Mouse (Mus musculus): Measurements from ENCODE around the gene Spic. TPM values are rescaled to one million over a fixed set of nuclear protein-coding genes. Genes with fewer than 3 reads are reported as not detected.
"Not testable (repeated sequence)": the region's sequence is repeated elsewhere in the genome, so short reads cannot be mapped to it uniquely, and the experiment has no call there.

Gene Spic
- total and polyA plus RNA-seq, 3 experiments = 0.04 to 0.31 TPM; not detected in 1

DNA sequence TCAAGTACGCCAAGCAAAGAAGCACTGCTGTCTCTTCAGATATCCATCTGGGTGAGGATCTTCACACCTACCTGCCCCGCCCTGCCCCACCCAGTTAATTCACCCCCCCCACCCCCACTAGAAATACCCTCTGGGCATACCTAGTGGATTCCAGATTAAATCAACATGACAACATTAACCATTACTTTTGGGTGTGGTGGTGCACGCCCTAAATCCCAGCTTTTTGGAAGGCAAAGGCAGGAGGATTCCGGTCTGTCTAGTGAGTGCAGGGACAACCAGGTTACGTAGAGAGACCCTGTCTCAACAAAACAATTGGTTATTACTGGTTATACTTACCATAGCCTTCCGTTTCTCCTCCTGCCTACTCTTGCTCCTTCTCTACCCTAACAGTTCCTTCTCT is 12.7 kb downstream of the Spic start:
- no peak overlapping the region for H3K9ac ChIP-seq (ENCODE audit: low read depth, low read length)
- H3K79me2 ChIP-seq (replicated peaks; ENCODE audit: control insufficient read depth, insufficient read depth, low read length) = no peaks in the 10 kb centered on the region
- H3K4me1 ChIP-seq (ENCODE audit: control insufficient read depth, insufficient read depth, low read length) = no peaks in the 10 kb centered on the region
- DNase-seq = no peak
- no peak overlapping the region for H3K4me3 ChIP-seq
- no peaks in the 10 kb centered on the region for H3K36me3 ChIP-seq (ENCODE audit: control insufficient read depth, insufficient read depth, low read length)
- WGBS = 87% methylated on average over 6 of the region's 6 CpGs
- intact Hi-C loops (cut with DNase I) = loop anchor here (5.0 kb wide), 1 partner anchor 295 kb away; the partner anchor contains the start of genes Dram1 and Gnptab
- TF ChIP-seq EP300 (IDR thresholded peaks at IDR 0.05; ENCODE audit: insufficient read depth, low read depth, low read length) (no peak), POLR2A (IDR thresholded peaks at IDR 0.05; ENCODE audit: insufficient read depth, low read depth, low read length) (no peak), CTCF (IDR thresholded peaks at IDR 0.05) (no peak)
- no peak overlapping the region for H3K27ac ChIP-seq
- no peaks in the 10 kb centered on the region for H3K27me3 ChIP-seq (ENCODE audit: control insufficient read depth, insufficient read depth, low read length)

DNA sequence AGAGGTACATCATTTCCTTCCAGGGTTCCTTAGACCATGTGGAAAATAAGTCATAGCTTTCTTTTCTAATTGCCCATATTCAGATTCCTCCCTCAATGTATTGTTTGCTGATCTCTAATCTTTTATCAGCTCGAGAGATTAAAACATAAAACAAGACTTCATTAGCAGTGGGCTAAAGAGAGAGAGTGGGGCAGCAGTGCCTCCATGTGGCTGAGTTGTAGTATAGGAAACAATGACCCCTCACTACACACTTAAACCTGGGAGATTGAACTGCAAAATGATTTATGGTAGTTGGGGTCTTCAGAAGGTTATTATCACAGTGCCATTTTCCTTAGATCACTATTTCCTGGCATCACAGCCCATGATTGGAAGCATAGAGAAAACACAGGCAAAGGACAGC is 15.1 kb downstream of the Spic start:
- no peak overlapping the region for H3K4me3 ChIP-seq
- no peaks in the 10 kb centered on the region for H3K4me1 ChIP-seq (ENCODE audit: control insufficient read depth, insufficient read depth, low read length)
- no peak overlapping the region for H3K27ac ChIP-seq
- no peaks in the 10 kb centered on the region for H3K36me3 ChIP-seq (ENCODE audit: control insufficient read depth, insufficient read depth, low read length)
- TF ChIP-seq EP300 (IDR thresholded peaks at IDR 0.05; ENCODE audit: insufficient read depth, low read depth, low read length) (no peak), CTCF (IDR thresholded peaks at IDR 0.05) (peak; percentile 80), POLR2A (IDR thresholded peaks at IDR 0.05; ENCODE audit: insufficient read depth, low read depth, low read length) (no peak)
- WGBS = 28% methylated on average over 1 of the region's 1 CpGs
- peak; percentile 4 to 23 for DNase-seq
- H3K27me3 ChIP-seq (ENCODE audit: control insufficient read depth, insufficient read depth, low read length) = no peaks in the 10 kb centered on the region
- no peak overlapping the region for H3K9ac ChIP-seq (ENCODE audit: low read depth, low read length)
- H3K79me2 ChIP-seq (replicated peaks; ENCODE audit: control insufficient read depth, insufficient read depth, low read length) = no peaks in the 10 kb centered on the region
- intact Hi-C loops (cut with DNase I) = loop anchor here (2.0 to 10.0 kb wide), 3 partner anchors 117 to 292 kb away; partner anchors contain the start of genes Dram1, Gnptab and Sycp3

DNA sequence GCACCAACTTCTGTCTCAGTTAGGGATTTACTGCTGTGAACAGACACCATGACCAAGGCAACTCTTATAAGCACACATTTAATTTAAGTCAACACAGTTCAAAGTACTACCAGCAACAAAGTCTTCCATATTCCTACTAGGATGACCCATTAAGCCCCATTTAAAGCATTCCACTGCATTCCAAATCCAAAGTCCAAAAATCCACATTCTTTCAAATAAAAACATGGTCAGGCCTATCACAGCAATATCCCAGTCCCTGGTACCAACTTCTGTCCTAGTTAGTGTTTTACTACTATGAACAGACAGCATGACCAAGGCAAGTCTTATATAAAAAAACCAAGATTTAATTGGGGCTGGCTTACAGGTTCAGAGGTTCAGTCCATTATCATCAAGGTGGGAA is 21.0 kb downstream of the Spic start:
- DNase-seq; H3K36me3 ChIP-seq (ENCODE audit: control insufficient read depth, insufficient read depth, low read length): not testable (repeated sequence)

DNA sequence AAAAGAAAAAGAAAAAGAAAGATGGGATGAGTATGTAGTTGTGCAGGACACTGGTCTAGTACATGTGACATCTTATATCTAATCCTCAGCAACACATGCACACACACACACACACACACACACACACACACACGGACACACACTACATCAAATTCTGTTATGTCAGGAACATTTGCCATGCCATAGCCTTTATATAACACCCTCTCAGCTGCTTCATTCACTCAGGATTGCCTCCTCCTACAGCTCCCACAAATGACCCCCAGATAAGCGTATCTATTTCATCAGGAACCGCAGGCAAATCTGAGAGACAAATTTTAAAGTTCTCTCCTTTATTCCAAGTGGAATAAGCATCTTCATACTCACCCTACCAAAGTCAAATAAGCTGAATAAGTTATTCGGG is 25.9 kb downstream of the Spic start:
- Histone ChIP-seq H3K79me2 (replicated peaks; ENCODE audit: control insufficient read depth, insufficient read depth, low read length) (no peaks in the 10 kb centered on the region), H3K4me1 (ENCODE audit: control insufficient read depth, insufficient read depth, low read length) (no peaks in the 10 kb centered on the region), H3K9ac (ENCODE audit: low read depth, low read length) (no peak overlapping the region), H3K27ac (no peak overlapping the region), H3K27me3 (ENCODE audit: control insufficient read depth, insufficient read depth, low read length) (no peaks in the 10 kb centered on the region), H3K36me3 (ENCODE audit: control insufficient read depth, insufficient read depth, low read length) (no peaks in the 10 kb centered on the region), H3K4me3 (no peak overlapping the region)
- DNase-seq = no peak
- WGBS = 82% methylated on average over 4 of the region's 4 CpGs
- intact Hi-C loops (cut with DNase I) = no loop called here
- TF ChIP-seq EP300 (IDR thresholded peaks at IDR 0.05; ENCODE audit: insufficient read depth, low read depth, low read length) (no peak), POLR2A (IDR thresholded peaks at IDR 0.05; ENCODE audit: insufficient read depth, low read depth, low read length) (no peak), CTCF (IDR thresholded peaks at IDR 0.05) (no peak)

More for the DNA sequence above, 21.0 kb downstream of the Spic start:
- not testable (repeated sequence) for H3K27me3 ChIP-seq (ENCODE audit: control insufficient read depth, insufficient read depth, low read length); H3K9ac ChIP-seq (ENCODE audit: low read depth, low read length); H3K4me3 ChIP-seq; H3K4me1 ChIP-seq (ENCODE audit: control insufficient read depth, insufficient read depth, low read length); H3K79me2 ChIP-seq (replicated peaks; ENCODE audit: control insufficient read depth, insufficient read depth, low read length); H3K27ac ChIP-seq
- intact Hi-C loops (cut with DNase I) = loop anchor here (10.0 kb wide), 1 partner anchor 209 kb away; the partner anchor contains the start of gene Sycp3

DNA sequence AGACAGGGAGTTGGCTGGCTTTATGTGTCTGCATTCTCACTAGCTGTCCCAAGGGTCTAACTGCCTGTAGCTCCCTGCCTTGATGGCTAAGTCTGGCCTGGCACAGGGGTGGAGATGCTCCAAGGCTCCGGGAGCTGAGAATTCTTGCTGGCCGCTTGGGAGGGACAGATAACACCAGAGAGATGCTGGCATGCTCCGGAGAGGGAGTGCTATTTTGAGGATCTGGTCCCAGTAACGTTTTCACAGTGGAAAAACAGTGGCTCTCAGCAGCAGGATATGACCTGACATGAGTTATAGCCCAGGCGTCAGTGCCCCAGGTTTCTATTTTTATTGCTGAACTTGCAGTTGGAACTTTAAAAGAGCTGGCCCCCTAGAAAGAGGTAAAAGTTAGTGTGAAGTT is 39.4 kb downstream of the Spic start:
- DNase-seq = peak; percentile 22 to 48

DNA sequence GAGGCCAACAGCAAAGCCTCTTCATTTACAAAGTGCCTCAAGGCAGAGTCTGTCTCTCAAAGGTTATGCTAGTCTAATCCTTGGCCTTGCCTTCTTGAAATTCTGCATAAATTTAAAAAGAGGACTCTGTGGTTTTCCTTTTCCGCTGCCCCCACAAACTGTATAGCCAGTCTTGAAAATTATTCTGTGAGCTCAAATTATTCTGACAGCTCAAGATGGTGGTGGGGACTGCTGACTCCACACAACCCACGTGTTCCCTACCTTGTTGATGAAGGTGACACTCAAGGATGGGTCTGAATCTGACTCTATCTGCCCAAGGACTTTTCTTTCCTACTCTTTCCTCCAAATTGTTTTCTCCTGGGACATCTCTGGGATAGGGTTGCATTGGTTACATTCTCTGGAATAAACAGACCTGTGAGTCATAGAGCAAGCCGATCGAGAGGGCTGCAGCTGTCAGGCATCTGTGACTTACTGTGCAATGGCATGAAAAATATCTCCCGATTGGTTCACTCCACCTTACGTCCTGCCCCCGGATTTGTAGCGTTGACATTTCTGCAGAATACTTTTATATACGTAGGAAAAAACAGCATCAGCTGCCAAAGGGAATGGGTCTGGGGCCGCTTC is 53.4 kb downstream of the Spic start:
- Histone ChIP-seq H3K27me3 (ENCODE audit: control insufficient read depth, insufficient read depth, low read length) (no peaks in the 10 kb centered on the region), H3K27ac (no peak overlapping the region), H3K4me1 (ENCODE audit: control insufficient read depth, insufficient read depth, low read length) (no peaks in the 10 kb centered on the region), H3K36me3 (ENCODE audit: control insufficient read depth, insufficient read depth, low read length) (no peaks in the 10 kb centered on the region), H3K9ac (ENCODE audit: low read depth, low read length) (no peak overlapping the region), H3K4me3 (no peak overlapping the region), H3K79me2 (replicated peaks; ENCODE audit: control insufficient read depth, insufficient read depth, low read length) (no peaks in the 10 kb centered on the region)
- WGBS = 72% methylated on average over 10 of the region's 10 CpGs
- no peak for DNase-seq
- TF ChIP-seq POLR2A (IDR thresholded peaks at IDR 0.05; ENCODE audit: insufficient read depth, low read depth, low read length) (no peak), EP300 (IDR thresholded peaks at IDR 0.05; ENCODE audit: insufficient read depth, low read depth, low read length) (no peak), CTCF (IDR thresholded peaks at IDR 0.05) (no peak)
- intact Hi-C loops (cut with DNase I) = no loop called here

More for the DNA sequence above, 39.4 kb downstream of the Spic start:
- TF ChIP-seq EP300 (IDR thresholded peaks at IDR 0.05; ENCODE audit: insufficient read depth, low read depth, low read length) = 0 out of 2 replicates have a peak, but pooled peaks have one; percentile 30
- no peak for TF ChIP-seq POLR2A (IDR thresholded peaks at IDR 0.05; ENCODE audit: insufficient read depth, low read depth, low read length)
- WGBS = 7% methylated on average over 5 of the region's 5 CpGs
- peak overlapping the region; percentile 64 for H3K27ac ChIP-seq
- 0 out of 2 replicates have a peak, but pooled peaks cover 1% of the 10 kb centered on the region for H3K4me1 ChIP-seq (ENCODE audit: control insufficient read depth, insufficient read depth, low read length)
- no peaks in the 10 kb centered on the region for H3K36me3 ChIP-seq (ENCODE audit: control insufficient read depth, insufficient read depth, low read length)
- H3K79me2 ChIP-seq (replicated peaks; ENCODE audit: control insufficient read depth, insufficient read depth, low read length) = no peaks in the 10 kb centered on the region
- intact Hi-C loops (cut with DNase I) = no loop called here
- H3K9ac ChIP-seq (ENCODE audit: low read depth, low read length) = no peak overlapping the region
- no peak overlapping the region for H3K4me3 ChIP-seq
- H3K27me3 ChIP-seq (ENCODE audit: control insufficient read depth, insufficient read depth, low read length) = no peaks in the 10 kb centered on the region
